Mouse (Mus musculus): ENCODE measurements around the gene Map3k14. TPM values are rescaled to one million over a fixed set of nuclear protein-coding genes. Genes with fewer than 3 reads are reported as not detected.

Gene Map3k14
- total RNA-seq, 4 experiments from 2014 or later: 4.6 to 5.5 (median 4.8) TPM

- DNase-seq (ENCODE audit: low spot score in 2 of 2): no peak
Measured at GRCm38 (mm10) chr11:103215355-103215754, 51.9 kb downstream of the Map3k14 start.

GRCm38 (mm10) chr11:103213712-103214111 lies 53.6 kb downstream of the Map3k14 start:
- no peak for DNase-seq (ENCODE audit: low spot score in 2 of 2)

- no peak for DNase-seq (ENCODE audit: low spot score in 2 of 2)
Measured at GRCm38 (mm10) chr11:103210291-103210690, 57.0 kb downstream of the Map3k14 start.

GRCm38 (mm10) chr11:103208458-103208857 lies 58.8 kb downstream of the Map3k14 start, which contains the start of gene 1700023F06Rik:
Gene 1700023F06Rik (minus strand): TSS chr11:103208558.
- no peak for DNase-seq (ENCODE audit: low spot score in 2 of 2)

GRCm38 (mm10) chr11:103206203-103206602 lies 61.1 kb downstream of the Map3k14 start:
- DNase-seq (ENCODE audit: low spot score in 2 of 2): no peak

GRCm38 (mm10) chr11:103202376-103202775 lies 64.9 kb downstream of the Map3k14 start:
- DNase-seq (ENCODE audit: low spot score in 2 of 2): no peak

GRCm38 (mm10) chr11:103201664-103202063 lies 65.6 kb downstream of the Map3k14 start:
- DNase-seq (ENCODE audit: low spot score in 2 of 2): peak in 1 of 2 experiments; percentile 71

- peak; percentile 76 to 83 for DNase-seq (ENCODE audit: low spot score in 2 of 2)
Measured at GRCm38 (mm10) chr11:103198911-103199803, 68.1 kb downstream of the Map3k14 start.

- no peak for DNase-seq (ENCODE audit: low spot score in 2 of 2)
Measured at GRCm38 (mm10) chr11:103198339-103198738, 68.9 kb downstream of the Map3k14 start.

- no peak for DNase-seq (ENCODE audit: low spot score in 2 of 2)
Measured at GRCm38 (mm10) chr11:103197340-103197739, 69.9 kb downstream of the Map3k14 start.

- DNase-seq (ENCODE audit: low spot score in 2 of 2): no peak
Measured at GRCm38 (mm10) chr11:103195656-103196055, 71.6 kb downstream of the Map3k14 start.

- no peak for DNase-seq (ENCODE audit: low spot score in 2 of 2)
Measured at GRCm38 (mm10) chr11:103195236-103195635, 72.0 kb downstream of the Map3k14 start.

- no peak for DNase-seq (ENCODE audit: low spot score in 2 of 2)
Measured at GRCm38 (mm10) chr11:103193825-103194168, 73.5 kb downstream of the Map3k14 start.

GRCm38 (mm10) chr11:103192956-103193824 lies 74.1 kb downstream of the Map3k14 start:
- DNase-seq (ENCODE audit: low spot score in 2 of 2): peak in 1 of 2 experiments; percentile 74

- DNase-seq (ENCODE audit: low spot score in 2 of 2): peak in 1 of 2 experiments; percentile 71
Measured at GRCm38 (mm10) chr11:103192230-103192955, 74.9 kb downstream of the Map3k14 start.

GRCm38 (mm10) chr11:103184891-103185290 lies 82.4 kb downstream of the Map3k14 start:
- peak in 1 of 2 experiments; percentile 50 for DNase-seq (ENCODE audit: low spot score in 2 of 2)

- no peak for DNase-seq (ENCODE audit: low spot score in 2 of 2)
Measured at GRCm38 (mm10) chr11:103181911-103182310, 85.4 kb downstream of the Map3k14 start.

GRCm38 (mm10) chr11:103181349-103181748 lies 85.9 kb downstream of the Map3k14 start:
- no peak for DNase-seq (ENCODE audit: low spot score in 2 of 2)

GRCm38 (mm10) chr11:103180426-103180825 lies 86.8 kb downstream of the Map3k14 start:
- DNase-seq (ENCODE audit: low spot score in 2 of 2): no peak

- DNase-seq (ENCODE audit: low spot score in 2 of 2): no peak
Measured at GRCm38 (mm10) chr11:103178748-103179147, 88.5 kb downstream of the Map3k14 start.

GRCm38 (mm10) chr11:103177815-103178485 lies 89.3 kb downstream of the Map3k14 start:
- no peak for DNase-seq (ENCODE audit: low spot score in 2 of 2)
